Mouse (Mus musculus) mature B cell (primary cell): ENCODE measurements around the gene Sh2d1b1.
"Not testable (repeated sequence)": the region's sequence is repeated elsewhere in the genome, so short reads cannot be mapped to it uniquely, and the experiment has no call there.

ENCODE experiments used
- in situ Hi-C: fragments of 300-500 bp; cut with MboI; formaldehyde crosslinking; loops from 2 replicates; pipeline ENCODE4 v1.14.3; 2019

Sh2d1b1 gene

DNA sequence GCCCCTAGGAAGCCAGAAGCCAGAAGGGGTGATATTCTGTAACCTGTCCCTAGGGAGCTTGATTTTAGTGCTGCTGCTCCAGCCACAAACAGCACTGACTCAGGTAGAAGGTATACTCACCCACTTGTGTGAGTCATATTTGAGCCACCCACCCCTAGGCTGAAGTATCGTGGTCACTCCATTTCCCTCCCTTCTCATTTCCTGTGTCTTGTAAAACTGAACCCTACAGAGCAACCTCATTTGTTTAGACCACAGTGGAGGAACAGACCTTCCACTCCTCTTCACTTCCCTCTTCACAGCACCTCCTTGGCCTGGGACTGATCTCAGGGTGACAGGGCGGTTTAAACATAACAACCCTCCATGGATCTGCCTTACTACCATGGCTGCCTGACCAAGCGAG lies at the start of gene Sh2d1b1:
Gene Sh2d1b1 (plus strand): TSS at position 305 of the 400 bp plus-strand sequence.
- in situ Hi-C loops: no loop called here

DNA sequence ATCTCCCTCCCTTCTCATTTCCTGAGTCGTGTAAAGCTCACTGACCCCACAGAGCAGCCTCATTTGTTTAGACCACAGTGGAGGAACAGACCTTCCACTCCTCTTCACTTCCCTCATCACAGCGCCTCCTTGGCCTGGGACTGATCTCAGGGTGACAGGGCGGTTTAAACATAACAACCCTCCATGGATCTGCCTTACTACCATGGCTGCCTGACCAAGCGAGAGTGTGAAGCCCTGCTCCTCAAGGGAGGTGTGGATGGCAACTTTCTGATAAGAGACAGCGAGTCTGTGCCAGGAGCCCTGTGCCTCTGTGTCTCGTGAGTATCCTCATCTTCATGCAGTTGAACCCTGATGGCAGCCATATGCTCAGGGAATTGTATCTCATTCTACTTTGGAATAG lies 44.4 kb upstream of the Sh2d1b1 start, which contains the start of gene Sh2d1b2:
Gene Sh2d1b2 (plus strand): TSS at position 62 of the 400 bp plus-strand sequence.
- in situ Hi-C loops: not testable (repeated sequence)

DNA sequence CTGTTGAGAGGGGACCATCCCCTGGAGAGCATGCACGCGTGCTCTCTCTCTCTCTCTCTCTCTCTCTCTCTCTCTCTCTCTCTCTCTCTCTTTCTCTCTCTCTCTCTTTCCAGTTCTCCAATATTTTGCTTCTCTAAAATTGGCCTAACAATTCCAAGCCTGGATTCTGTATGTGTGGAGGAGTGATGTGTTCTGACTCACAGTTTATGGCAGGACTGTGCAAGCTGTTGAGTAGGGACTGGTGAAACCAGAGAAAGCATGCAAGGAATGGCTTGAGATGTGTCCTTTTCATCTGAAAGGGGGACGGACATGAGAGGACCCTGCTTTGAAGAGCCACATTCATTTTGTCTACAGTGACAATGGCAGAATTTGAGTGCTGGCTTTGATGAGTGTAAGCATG lies 32.1 kb upstream of the Sh2d1b1 start:
- in situ Hi-C loops: no loop called here

DNA sequence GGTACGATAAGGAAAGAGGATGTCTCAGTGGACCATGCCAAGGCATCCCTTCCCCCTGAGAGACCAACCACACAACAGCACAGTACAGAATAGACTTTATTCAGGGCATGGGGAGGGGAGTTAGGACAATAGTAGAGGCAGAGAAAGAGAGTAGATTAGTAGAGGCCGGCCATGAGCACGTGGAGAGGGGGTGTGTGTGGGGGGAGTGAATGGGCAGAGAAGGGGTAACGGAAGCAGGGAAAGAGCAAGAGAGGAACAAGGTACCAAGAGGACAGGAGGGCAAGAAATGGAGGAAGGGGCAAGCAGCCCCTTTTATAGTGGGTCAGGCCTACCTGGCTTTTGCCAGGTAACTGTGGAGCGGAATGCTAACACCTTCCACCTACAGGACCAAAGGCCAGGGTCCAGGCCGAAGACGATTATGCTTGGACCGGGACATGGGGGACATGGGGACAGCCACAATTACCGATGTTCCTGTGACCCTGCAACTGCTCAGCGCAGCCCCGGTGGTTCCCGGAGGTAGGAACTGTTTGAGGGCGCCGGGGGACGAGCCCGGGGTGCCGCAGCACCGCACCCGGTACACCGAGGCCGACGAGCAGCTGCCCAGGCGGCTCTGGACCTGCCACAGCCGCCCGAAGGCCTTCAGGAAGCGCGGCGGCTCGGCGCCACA lies 22.1 kb upstream of the Sh2d1b1 start:
- in situ Hi-C loops: no loop called here

DNA sequence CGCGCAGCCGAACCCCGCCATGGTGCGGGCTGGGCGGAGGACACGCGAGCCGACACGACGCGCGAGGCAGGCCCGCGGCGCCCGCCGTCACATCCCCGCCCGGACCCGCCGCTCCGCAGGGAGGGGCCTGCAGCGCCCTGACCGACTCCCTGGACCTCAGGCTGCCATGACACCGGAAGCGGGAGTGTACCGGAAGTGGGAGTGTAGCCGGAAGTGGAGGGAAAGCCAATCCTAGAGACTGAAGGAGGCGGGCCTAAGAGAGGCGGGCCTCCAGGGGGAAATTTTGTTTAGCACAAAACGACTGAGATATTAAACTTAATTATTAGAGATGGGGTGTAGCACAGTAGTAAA lies 21.6 kb upstream of the Sh2d1b1 start:
- in situ Hi-C loops: no loop called here

DNA sequence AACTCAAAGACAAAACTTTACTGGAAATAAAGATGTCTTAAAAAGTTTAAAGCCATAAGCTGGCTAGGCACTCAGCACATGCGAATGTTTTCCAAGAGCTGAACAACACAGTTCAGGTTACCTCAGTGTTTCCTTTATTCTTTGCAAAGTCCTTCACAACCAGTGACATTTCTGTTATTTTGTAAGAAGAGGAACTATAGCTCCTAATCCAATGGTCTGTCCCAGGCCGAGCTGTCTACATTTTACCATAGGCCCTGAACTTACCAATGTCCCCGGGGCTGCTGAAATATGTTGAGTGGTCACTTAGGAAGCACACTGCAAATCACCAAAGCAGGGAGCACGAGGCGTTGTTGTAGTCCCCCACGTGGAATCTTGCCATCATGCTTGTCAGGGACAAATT lies 6.8 kb upstream of the Sh2d1b1 start:
- in situ Hi-C loops: no loop called here

DNA sequence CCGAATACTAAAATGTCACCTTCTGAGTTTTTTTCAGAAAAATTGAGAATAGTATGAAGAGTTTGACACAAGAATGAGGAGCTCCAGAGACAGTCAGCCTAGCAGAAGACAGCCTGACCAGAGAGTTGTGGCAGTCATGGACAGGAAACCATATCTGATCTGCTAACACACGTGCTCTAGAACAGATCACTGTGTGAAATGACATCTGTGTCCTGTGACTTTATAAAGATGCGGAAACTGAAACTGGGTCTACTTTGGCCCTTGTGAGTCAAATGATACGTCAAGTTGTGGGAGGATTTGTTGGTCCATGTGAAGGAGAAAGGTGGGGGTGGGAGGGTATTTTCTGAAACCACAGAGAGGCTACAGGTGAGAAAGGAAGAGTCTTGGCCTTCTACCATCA lies 6.4 kb upstream of the Sh2d1b1 start:
- in situ Hi-C loops: no loop called here

DNA sequence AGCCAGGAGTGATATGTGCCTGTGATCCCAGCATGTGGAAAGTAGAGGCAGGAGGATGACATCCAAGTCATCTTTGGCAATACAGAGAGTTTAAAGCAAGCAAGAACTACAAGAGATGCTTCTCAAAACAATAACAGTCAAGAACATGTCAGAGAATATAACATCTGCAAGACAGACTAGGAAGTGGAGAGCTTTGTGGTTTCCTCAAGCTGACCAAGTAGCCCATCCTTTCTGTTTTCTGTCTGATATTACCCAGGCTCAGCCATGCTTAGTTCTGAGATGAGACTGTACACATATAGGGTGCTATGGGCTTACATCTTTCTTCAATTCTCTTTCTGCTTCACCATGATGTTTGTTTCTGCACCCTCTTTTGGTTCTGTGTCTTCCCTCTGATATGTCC lies 3.9 kb upstream of the Sh2d1b1 start:
- in situ Hi-C loops: no loop called here

DNA sequence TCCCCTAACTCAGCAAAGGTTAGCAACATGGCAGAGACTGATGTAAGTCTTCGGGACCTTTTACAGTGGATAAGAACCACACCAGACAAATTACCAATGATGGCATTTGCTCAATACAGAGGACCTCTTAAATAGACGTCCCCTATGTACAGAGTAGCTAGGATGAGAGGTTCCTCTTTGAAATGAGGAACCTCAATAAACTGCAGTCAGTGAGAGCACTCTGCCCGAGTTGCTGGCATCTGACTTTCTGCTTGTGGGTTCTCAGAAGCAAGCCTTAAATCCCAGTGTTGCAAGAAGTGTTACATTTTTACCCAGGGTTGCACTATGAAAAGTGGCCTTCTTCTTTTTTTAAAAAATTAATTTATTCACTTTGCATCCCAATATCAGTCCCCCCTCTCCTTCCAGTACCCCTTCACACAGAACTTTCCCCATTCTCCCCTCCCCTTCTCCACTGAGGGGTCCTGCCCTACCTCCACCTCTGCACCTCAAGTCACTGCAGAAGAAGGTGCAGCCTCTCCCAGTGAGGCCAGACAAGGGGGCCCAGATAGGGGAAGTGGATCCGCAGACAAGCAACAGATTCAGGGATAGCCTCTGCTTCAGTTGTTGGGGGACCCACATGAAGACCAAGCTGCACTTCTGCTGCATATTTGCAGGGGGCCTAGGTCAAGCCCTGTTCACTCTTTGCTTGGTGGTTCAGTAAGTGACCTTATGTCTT lies 5.5 kb downstream of the Sh2d1b1 start:
- in situ Hi-C loops: no loop called here

DNA sequence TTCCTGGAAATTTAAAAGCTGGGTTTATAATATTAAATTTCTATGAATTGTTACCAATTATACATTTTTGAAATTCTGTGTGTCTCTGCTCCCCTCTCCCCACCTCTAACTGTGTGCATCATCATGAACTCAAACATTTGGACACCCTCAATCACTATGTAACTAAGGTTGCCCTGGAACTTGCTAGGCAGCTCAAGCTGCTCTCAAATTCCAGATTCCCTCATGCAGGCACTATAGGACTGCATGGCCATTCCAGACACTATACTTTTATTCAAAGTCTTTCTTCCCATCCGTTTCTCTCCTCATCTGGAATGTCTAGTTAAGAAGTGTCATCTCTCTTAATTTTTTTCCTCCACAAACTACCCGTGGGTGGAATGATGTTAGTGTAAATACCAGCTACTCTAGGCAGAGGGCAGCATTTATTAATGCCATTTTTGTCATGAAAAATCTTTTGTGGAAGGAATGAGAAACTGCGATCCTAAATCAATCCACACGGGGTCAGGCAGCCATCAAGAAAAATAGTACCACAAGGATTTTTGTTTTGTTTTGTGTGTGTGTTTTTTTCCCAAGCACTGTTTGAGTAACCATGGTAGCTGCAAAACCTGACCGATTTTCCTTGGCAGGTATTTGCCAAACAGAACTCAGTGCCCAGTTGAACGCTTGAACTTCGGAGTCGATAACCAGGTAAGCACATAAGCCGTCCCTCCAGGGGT lies 15.3 kb downstream of the Sh2d1b1 start:
- in situ Hi-C loops: no loop called here

DNA sequence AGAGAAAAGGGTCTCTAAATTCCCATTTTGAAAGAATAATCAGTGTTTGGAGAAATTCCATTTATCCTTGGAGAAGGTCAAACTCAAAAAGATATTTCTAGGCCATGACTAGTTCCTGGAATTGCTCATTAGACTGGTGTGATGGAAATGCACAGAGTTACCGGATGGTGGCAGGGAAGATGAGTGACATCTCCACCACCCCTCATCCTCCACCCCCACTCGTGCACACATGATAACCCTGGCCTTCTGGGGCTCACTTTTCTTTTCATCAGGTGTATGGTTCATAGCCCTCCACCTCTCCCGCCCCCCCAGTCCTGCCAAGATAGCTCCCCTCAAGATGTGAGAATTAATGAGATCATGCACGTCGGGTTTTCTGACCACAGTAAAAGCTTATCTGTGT lies 16.1 kb downstream of the Sh2d1b1 start:
- in situ Hi-C loops: no loop called here

DNA sequence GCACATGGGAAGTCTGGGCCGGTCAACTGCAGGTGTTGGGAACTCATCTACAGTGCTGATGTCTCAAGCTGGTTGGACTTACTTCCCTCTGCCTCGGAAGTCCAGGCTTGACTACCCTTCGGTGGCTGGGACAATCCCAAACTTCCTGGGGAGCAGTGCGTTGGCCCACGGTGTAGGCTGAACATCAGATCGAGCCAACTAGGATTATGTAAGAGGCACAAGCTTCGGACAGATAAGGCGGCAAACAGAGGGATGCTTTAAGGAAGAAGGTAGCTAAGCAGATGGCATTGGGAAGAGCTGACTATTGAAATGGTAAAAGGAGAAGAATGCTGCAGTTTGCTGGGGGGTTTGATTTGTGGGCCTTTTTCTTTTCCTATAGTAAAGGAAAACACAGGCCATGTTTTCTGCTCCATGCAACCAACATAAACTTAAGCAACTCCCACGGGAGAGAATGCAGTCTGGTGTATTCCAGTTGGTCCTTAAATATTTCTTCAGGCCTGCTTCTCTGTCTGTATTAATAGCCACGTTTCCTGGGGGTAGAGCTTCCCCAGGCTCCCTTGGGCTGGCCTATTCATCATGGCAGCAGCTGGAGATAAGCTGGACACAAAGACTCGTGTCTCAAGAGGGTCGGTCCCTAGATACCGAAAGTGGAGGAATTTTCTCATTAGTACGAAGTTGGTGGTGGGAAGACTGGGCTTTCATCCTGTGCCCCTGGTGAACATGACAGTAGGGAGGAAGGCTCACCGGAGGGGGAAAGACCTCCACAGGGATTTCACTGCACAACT lies 17.9 kb downstream of the Sh2d1b1 start:
- in situ Hi-C loops: no loop called here

DNA sequence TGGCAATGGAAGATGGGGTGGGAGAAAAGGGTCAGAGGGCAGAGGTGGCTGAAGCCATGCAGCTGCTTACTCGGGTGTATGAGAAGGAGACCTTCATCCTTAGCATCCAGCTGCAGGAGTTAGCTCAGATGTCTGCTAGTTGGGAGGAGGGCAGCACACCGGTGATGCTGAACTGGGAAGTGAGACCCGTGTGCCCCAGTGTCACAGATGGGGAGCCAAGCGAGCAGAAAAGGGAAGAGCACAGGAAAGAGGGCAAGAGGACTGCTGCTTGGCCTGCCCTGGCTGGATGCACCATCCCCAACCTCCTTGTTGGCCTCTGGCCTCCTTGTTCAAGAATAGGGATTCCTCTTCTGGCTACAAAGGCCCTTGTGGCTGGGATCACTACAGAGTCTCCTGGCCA lies 22.4 kb downstream of the Sh2d1b1 start:
- in situ Hi-C loops: no loop called here

DNA sequence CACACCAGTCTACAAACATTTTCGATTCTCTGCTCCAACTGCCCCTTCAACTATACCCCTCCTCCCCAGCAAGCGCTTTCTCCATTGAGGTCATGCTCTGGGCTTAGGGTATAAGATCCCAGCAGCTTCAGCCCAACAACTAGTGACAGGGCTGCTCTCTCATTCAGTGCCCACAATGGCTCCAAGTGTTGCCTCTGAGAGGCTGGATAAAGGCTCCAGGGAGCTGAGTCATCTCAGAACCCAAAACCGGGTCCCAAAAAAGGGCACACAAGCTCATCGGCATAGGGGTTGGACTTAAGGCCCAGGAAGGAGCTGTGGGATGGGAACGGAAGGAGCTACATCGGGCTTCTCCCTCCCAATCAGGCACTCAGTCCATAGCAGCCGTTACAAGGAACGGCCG lies 24.6 kb downstream of the Sh2d1b1 start:
- in situ Hi-C loops: no loop called here

DNA sequence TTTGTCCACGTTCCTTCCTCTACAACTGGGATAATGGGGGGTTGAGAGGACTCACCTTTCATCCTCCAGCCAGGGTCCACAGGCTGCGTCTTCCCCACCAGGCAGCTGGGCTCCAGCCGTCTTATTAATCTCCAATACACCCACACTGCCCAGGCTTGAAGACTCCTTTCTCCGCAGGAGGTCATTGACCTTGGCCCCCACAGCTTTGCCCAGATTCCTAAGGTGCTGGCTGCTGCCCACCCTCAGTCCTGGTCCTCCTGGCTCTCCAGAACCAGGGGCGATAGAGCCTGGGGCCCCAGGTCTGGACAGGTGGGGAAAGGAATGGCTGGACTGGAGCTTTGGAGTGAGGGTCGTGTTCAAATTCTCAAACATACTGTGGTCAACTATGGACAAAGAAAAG lies 25.3 kb downstream of the Sh2d1b1 start:
- in situ Hi-C loops: no loop called here

DNA sequence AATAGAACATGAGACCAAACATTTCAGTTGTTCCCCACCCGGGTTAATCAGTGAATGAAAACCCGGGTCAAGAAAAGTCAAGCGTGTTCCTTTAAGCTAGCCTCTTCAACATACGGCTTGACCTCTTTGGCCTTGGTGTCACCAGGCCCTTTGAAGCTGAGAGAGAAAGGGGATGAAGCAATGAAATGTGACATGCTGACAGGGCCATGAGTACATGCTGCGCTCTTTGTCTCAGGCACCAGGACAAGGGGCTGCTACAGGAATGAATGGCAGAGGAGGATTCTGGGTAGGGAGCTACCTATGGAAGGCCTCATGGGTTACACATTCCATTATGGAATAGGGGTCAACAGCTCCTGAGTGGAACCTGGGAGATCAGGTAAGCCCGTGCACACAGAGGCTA lies 26.0 kb downstream of the Sh2d1b1 start:
- in situ Hi-C loops: no loop called here

DNA sequence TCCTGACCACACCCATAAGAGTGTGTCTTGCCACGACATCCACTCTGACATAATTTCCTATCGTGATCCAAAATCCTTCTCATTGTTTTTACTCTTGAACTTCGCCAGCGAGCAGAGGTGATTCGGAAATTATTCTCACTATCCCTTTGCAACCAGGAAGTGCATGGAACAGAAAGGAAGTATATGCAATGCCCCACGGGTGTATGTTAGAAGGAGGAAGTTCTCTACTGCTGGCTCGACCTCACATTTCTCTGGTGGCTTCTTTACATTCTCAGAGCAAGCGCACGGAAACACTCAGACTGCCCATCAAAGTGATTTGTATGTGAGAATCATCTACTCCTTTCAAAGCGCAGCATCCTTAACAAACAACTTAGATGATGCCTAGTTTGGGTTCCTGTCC lies 27.9 kb downstream of the Sh2d1b1 start:
- in situ Hi-C loops: no loop called here

DNA sequence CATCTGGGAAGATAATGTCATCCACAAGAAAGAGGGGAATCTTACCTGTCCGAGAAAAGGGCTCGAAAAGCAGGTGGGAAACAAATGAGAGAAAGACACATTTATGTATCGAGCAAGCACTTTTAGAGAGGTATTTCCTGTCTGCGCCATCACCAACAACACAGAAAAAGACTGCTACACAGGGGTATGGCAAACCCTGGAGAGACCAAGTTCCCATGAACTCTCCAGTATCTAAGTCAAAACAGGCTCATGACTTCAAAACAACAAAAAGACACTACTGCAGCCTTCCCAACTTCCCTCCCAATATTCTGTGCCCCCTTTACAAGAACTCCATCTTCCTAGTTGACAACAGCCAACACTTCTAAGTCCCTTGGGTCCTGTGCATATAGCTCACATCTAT lies 29.1 kb downstream of the Sh2d1b1 start, which contains the start of gene Gm7694:
Gene Gm7694 (minus strand): TSS at position 101 of the 400 bp plus-strand sequence.
- in situ Hi-C loops: no loop called here

DNA sequence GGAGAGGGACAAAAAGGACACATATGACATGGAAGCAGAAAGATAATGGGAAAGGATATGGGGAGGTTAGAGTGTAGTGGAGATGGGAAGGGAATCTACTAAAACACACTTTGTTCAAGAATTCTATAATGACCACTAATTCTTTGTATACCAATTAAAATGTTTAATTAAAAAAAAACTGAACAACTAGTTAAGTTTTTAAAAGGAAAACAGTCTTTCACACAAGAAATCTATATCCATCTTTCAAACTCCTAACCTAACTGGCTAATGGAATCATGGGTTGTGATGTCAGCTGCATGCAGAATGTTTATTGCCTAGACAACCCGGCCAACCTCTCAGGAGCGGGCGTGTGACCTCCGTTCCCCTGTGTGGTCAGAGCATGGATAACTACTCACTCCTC lies 31.4 kb downstream of the Sh2d1b1 start, which contains the start of gene Spata46:
Gene Spata46 (plus strand): TSS at position 301 of the 400 bp plus-strand sequence.
- in situ Hi-C loops: no loop called here

DNA sequence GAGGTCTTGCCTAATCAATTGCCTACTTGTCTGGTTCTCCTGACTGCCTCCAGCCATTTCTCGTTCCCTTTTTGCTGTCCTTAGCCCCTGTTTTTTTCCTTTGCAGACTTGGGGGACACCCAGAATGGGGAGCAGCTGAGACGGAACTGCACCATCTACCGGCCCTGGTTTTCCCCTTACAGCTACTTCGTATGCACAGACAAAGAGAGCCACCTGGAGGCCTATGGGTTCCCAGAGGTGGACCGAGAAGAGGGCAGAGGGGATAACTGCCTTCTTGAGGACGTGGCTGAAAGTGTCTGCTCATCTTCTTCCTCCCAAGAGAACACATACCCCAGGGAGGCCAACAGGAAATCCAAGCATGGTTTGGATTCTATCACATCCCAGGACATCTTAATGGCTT lies 34.3 kb downstream of the Sh2d1b1 start:
- in situ Hi-C loops: no loop called here

DNA sequence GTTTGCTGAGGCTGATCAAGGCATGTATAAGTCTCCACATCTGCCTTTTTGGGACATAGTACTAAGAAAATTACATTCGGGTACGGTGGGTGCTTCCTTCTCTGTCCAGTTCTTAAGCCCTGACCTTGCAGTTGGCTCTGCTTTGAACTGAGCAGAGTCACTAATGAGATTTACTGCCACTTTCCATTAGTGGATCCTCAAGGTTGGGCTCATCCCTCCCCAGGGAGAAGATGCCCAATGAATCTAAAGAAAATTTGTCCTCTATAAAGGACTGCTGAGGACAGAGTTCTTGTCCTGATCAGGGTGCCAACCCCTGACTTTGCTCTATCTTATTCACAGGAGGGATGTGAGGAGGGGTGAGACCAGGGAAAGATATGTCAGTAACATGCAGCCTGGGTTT lies 44.9 kb downstream of the Sh2d1b1 start:
- in situ Hi-C loops: no loop called here

DNA sequence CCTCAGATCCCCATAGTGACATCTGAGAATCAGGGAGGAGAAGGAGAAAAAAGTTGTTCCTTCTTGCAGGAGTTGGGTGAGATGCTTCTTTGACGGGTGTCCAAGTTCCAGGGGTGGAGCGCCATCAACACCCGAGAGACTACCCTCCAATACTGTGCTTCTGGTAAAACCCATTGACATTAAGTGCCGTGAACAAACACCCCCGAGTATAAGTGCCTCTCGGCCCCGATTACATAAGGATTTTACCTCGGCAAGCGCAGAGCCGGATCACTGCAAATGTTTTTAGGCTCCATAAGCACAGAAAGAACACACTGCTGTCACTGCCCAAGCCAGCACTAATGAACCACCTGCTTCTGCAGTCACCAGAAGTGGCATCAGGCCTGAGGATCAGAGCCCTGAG lies 45.9 kb downstream of the Sh2d1b1 start:
- in situ Hi-C loops: no loop called here
